Mouse (Mus musculus): ENCODE results near the gene Prkag3.

Gene Prkag3

DNA sequence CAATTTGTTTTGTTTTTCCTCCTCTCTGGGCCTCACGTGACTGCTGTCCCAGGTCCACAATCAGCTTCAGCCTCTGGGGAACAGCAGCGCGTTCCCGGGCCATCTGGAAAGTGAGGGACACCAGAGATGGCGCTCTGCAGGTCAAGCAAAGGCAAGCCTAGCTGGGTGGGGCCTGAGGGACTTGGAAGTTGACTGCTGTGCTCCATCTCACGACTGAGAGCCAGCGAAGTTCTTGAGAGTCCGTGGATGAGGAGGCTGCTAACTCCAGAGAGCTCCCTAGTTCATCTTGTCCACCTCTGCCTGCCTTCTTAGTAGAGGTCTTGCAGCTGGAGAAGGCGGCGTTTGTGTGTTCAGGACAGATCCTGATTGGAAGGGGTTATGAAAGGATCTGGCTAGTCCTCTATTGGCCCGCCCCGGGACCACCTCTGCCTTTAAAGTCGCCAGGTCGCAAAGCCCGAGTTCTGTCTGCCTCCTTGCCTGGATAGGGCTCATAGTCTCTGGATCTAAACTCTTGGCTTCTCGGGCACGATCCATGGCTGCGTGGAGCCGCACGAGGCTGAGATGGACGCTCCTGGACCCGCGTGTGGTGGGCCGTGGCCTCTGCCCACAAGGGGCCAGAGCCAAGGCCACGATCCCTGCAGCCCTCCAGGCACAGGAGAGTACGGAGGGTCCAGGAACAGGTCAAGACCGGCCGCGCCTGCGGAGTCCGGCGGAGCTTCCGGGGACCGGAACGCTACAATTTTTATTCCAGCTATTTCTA, 35.7 kb downstream of the Prkag3 start, which contains the start of gene Cyp27a1:
Gene Cyp27a1 (plus strand): TSS at position 476 of the 760 bp plus-strand sequence.
- DNase-seq (ENCODE audit: extremely low spot score, low spot score) = peak; percentile 76

DNA sequence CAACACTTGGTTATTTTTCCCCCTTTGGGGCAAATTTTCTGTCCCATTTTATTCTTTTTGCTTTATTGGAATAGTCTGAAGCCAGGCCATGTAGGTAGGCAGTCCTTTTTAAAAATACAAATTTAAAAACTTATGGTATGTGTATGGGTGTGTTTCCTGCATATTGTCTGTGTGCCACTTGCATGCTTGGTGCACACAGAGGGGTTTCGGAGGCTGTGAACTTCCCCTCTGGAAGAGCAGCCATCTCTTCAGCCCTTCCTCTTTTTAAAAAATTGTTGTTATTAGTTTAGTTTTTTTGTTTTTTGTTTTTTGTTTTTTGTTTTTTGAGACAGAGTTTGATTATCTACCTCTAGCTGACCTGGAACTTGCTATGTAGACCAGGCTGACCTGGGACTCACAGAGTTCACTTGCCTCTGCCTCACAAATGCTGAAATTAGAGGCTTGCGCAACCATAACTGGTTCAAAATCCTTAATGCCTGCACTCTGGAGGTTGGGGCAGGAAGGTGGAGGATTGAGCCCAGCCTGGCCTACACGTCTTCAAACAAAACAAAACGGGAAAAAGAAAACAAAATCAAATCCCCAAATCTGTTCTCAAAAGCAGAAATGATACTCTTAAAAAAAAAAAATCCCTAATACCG, 36.4 kb downstream of the Prkag3 start:
- DNase-seq (ENCODE audit: extremely low spot score, low spot score) = no peak

DNA sequence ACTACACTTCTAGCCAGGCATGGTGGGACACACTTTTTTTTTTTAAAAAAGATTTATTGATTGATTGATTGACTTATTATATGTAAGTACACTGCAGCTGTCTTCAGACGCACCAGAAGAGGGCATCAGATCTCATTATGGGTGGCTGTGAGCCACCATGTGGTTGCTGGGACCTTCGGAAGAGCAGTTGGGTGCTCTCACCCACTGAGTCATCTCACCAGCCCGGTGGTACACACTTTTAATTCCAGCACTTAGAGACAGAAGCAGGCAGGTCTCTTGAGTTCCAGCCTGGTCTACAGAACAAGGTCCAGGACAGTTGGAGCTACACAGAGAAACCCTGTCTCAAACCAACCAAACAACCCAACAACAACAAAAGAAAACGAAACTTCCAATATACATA, 37.0 kb downstream of the Prkag3 start:
- no peak for DNase-seq (ENCODE audit: extremely low spot score, low spot score)

GRCm38 (mm10) chr1:74709566-74709965, 39.5 kb downstream of the Prkag3 start:
- DNase-seq (ENCODE audit: extremely low spot score, low spot score) = no peak

GRCm38 (mm10) chr1:74705016-74705415, 44.0 kb downstream of the Prkag3 start:
- DNase-seq (ENCODE audit: extremely low spot score, low spot score) = no peak

DNA sequence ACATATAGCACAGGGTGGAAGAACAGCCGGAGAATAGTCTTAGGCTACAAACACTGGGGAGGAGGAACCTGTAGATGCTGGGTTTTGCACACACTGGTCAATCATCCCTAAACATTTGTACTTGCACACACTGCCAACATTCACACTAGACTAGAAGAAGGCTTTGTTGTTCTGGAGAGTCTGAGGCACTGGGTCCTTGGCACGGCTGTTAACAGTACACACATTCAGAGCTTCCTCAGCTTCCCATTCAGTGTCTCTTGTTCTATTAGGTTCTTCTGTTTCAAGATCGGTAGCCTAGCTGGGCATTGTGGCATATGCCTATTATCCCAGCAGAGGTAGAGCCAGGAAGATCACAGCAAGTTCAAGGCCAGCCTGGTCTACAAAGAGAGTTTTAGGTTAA, 44.9 kb downstream of the Prkag3 start:
- no peak for DNase-seq (ENCODE audit: extremely low spot score, low spot score)

DNA sequence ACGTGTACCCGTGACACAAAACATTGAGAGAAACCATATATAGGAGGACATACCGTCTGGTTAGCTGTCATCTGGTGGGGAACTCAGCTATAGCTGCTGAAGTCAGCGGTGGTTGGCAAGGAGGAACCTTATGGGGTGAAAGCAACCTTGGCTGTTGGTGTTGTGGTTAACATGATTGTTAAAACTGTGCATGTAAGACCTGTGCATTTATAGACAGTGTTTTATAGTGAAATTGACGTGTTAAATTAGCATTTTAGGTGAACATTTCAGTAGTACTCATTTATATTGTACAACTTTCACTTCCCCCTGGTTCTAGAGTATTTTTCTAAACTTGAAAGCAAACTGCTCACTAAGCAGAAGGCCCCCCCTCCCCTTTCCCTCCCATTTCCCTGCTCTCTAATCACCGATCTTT, 46.9 kb downstream of the Prkag3 start:
- no peak for DNase-seq (ENCODE audit: extremely low spot score, low spot score)

DNA sequence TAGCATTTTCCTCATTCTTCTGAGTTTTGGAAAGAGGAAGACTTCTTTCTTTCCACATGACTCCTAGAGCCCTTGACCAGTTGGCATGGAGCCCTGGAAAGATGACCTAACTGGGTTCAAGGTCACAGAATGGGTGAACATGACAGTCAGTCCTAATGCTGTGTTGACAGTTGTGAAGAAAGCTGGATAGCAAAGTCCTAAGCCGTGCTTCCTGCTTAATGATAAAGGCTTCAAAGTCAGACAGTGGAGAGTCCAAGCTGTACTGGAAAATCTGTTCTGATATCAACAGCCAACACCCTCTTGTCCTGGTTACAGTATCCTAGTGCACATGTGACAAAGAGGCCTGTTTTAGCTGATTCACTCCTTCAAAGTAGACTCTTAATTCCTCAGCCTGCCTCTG, 50.2 kb downstream of the Prkag3 start:
- DNase-seq (ENCODE audit: extremely low spot score, low spot score) = no peak

- DNase-seq (ENCODE audit: extremely low spot score, low spot score) = no peak
These were observed 50.7 kb downstream of the Prkag3 start for GRCm38 (mm10) chr1:74698353-74698752.

GRCm38 (mm10) chr1:74697416-74697815, 51.6 kb downstream of the Prkag3 start:
- DNase-seq (ENCODE audit: extremely low spot score, low spot score) = no peak

DNA sequence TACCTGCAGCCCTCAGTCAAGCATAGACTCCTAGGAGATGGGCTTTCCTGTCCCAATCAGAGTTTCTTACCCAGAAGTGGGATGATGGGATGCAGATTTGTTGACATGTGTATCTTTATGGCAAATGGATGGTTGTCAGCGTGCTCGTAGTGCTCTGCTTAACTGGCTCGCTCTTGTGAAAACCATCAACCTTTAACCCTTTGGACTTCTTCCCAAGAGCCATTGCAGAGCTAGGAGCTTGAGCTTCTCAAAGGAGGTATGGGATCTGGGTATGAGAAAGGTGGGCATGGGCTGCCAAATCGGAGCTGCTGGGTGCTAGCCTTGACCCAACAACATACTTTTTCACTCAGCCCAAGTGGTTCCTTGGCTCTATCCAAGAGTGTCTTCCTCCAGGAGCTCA, 53.2 kb downstream of the Prkag3 start:
- no peak for DNase-seq (ENCODE audit: extremely low spot score, low spot score)

DNA sequence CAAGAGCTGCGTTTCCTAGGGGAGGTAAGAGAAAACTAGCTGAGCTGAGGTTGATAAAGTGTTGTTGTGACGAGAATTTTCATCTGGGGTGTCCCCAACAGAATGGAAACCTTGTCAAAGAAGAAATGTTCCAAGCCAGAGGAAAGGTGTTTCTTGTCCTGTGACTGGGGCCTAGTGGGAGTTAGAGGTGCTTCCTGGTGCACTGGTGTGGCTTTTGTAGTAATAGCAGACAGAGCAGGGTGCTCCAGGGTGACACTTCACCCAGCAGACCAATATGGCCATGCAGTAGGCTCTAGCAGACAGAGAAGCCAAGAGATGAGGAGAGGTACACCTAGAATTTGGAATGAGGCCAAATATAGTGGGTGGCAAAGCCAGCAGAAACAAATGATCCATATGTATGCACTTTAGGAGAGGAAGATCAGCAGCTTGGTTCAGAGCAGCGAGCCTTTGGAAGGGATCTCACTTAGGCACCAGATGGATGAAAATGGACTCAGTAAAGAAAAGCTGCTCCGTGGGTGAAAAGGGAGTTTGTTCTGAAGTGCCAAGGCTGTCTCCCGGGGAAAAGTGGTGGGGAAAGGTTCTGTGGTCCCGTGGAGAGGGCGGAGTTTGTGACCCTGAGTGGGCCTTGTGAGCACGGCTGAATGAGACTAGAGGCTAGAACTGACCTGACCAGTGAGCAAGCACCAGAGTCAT, 55.0 kb downstream of the Prkag3 start:
- DNase-seq (ENCODE audit: extremely low spot score, low spot score) = no peak

All from neural tube, embryonic 10.5 days (tissue).